ENCODE assay signal across 10 mouse cellular contexts in genomic region chr8:70503062-70503750, GRCm38 (mm10). TPM values are rescaled to one million over a fixed set of nuclear protein-coding genes. Genes with fewer than 3 reads are reported as not detected.
DNase-seq lines count a peak whose midpoint lies in the region; ATAC-seq lines count a peak whose summit lies in the region.
"Had no signal": no experiment of that assay in that cellular context is flagged by ENCODE, and none has a peak within 500 bp of the region (broad histone marks: within the 10 kb centered on the region; RNA-seq: fewer than 3 reads in every experiment).

No protein-coding gene starts in this region.

- no peak overlapping the region for H3K4me2 ChIP-seq in midbrain, embryonic 11.5 days
- H3K4me2 ChIP-seq in stomach, embryonic 14.5 days (replicated peaks; ENCODE audit: low read depth, low read length) = no peak overlapping the region
- H3K4me2 ChIP-seq: lung, embryonic 15.5 days had no signal

- no peaks in the 10 kb centered on the region for H3K9me3 ChIP-seq in erythroblast, embryonic 14.5 days (ENCODE audit: control insufficient read depth, low read length)
- no peaks in the 10 kb centered on the region for H3K9me3 ChIP-seq in midbrain, embryonic 11.5 days (ENCODE audit: control insufficient read depth, low read length)
- H3K9me3 ChIP-seq in stomach, embryonic 14.5 days (ENCODE audit: control insufficient read depth, low read depth, low read length) = no peaks in the 10 kb centered on the region
- H3K9me3 ChIP-seq: lung, embryonic 15.5 days had no signal

- peaks cover 39% of the 10 kb centered on the region for H3K36me3 ChIP-seq in erythroblast, embryonic 14.5 days (ENCODE audit: control insufficient read depth)
- H3K36me3 ChIP-seq in midbrain, embryonic 11.5 days (ENCODE audit: control insufficient read depth, insufficient read depth, low read length) = 0 out of 2 replicates have a peak, but pooled peaks cover 5% of the 10 kb centered on the region
- peaks cover 8% of the 10 kb centered on the region for H3K36me3 ChIP-seq in stomach, embryonic 14.5 days (ENCODE audit: control insufficient read depth, insufficient read depth, low read length)

- H3K9ac ChIP-seq in midbrain, embryonic 11.5 days (ENCODE audit: low read length) = no peak overlapping the region; the same call in 1 of the 2 replicates
- H3K9ac ChIP-seq in stomach, embryonic 14.5 days (replicated peaks; ENCODE audit: low read depth, low read length) = no peak overlapping the region
- H3K9ac ChIP-seq: lung, embryonic 15.5 days had no signal

- 12% methylated on average over 46 of the region's 46 CpGs for WGBS in midbrain, embryonic 11.5 days
- 15% methylated on average over 46 of the region's 46 CpGs for WGBS in stomach, embryonic 14.5 days

- no peak for ATAC-seq in midbrain, embryonic 11.5 days (ENCODE audit: low FRiP score)
- ATAC-seq in stomach, embryonic 14.5 days (ENCODE audit: insufficient number of reproducible peaks, insufficient read depth, low FRiP score, low read depth) = 0 out of 2 replicates have a peak, but pooled peaks have one; percentile 15
- ATAC-seq: Patski had no signal

- H3K4me1 ChIP-seq in erythroblast, embryonic 14.5 days (ENCODE audit: control insufficient read depth) = peaks cover 90% of the 10 kb centered on the region
- H3K4me1 ChIP-seq in midbrain, embryonic 11.5 days (ENCODE audit: control insufficient read depth, insufficient read depth, low read length) = peaks cover 18% of the 10 kb centered on the region
- peaks cover 18% of the 10 kb centered on the region; the same call in 1 of the 2 replicates for H3K4me1 ChIP-seq in stomach, embryonic 14.5 days (ENCODE audit: control insufficient read depth, insufficient read depth, low read length)

- DNase-seq in layer of hippocampus, adult 11-12 months (ENCODE audit: low spot score) = peak; percentile 75
- DNase-seq in layer of hippocampus, adult 9-11 months = no peak
- peak; percentile 69 for DNase-seq in brain, adult 2 months (ENCODE audit: low read depth, low spot score)
- peak; percentile 78 to 85 for DNase-seq in heart, postnatal 14 days
- peak; percentile 66 for DNase-seq in left cerebral cortex, postnatal 4 days
- peak; percentile 98 for DNase-seq in midbrain, embryonic 11.5 days (ENCODE audit: low spot score, missing footprints)

- H3K27me3 ChIP-seq in erythroblast, embryonic 14.5 days (ENCODE audit: control insufficient read depth) = peaks cover 40% of the 10 kb centered on the region
- H3K27me3 ChIP-seq in midbrain, embryonic 11.5 days (ENCODE audit: control insufficient read depth, insufficient read depth, low read length) = peaks cover 55% of the 10 kb centered on the region
- H3K27me3 ChIP-seq in stomach, embryonic 14.5 days (ENCODE audit: control insufficient read depth, insufficient read depth, low read length) = peaks cover 33% of the 10 kb centered on the region
- H3K27me3 ChIP-seq: Patski had no signal

- peak overlapping the region; percentile 51 for H3K4me3 ChIP-seq in erythroblast, embryonic 14.5 days (replicated peaks)
- H3K4me3 ChIP-seq in midbrain, embryonic 11.5 days (ENCODE audit: low read depth, low read length) = no peak overlapping the region
- no peak overlapping the region for H3K4me3 ChIP-seq in stomach, embryonic 14.5 days (ENCODE audit: low read depth, low read length)
- H3K4me3 ChIP-seq: lung, embryonic 15.5 days had no signal

- intact Hi-C loops in heart, postnatal 14 days (cut with DNase I) = loop anchor here (1.0 to 5.0 kb wide), 5 partner anchors 36 to 161 kb away; partner anchors contain the start of gene Crtc1
- intact Hi-C loops in left cerebral cortex, postnatal 4 days (cut with DNase I) = loop anchor here (5.0 kb wide), 2 partner anchors 121 to 171 kb away; no protein-coding TSS in a partner anchor

- H3K27ac ChIP-seq in midbrain, embryonic 11.5 days (ENCODE audit: low read depth, low read length) = no peak overlapping the region
- no peak overlapping the region for H3K27ac ChIP-seq in stomach, embryonic 14.5 days (ENCODE audit: low read length)
- H3K27ac ChIP-seq: lung, embryonic 15.5 days had no signal

RNA-seq across cellular contexts. Expression of gene Rex1bd, which starts 3.3 kb away (rescaled TPM):
- 53.1 and 68.2 TPM in 2 replicates for polyA plus RNA-seq in erythroblast, embryonic 14.5 days (2012)
- total RNA-seq in heart, postnatal 14 days (2021) = 100 to 1,000 TPM; 105 TPM
- 100 to 1,000 TPM; 109 to 116 TPM for total RNA-seq in left cerebral cortex, postnatal 4 days (2021)
- 126 and 129 TPM in 2 replicates for polyA plus RNA-seq in midbrain, embryonic 11.5 days (2014; fragmentation: Nextera tagmentation; extraction: Ambion mirVana)
- polyA plus RNA-seq in stomach, embryonic 14.5 days (2014; fragmentation: Nextera tagmentation; extraction: Ambion mirVana) = 132 and 149 TPM in 2 replicates

RNA-seq across cellular contexts. Expression of gene Uba52, which starts 7.4 kb away (rescaled TPM):
- 107 and 138 TPM in 2 replicates for polyA plus RNA-seq in erythroblast, embryonic 14.5 days (2012)
- total RNA-seq in heart, postnatal 14 days (2021) = 1,000 to 10,000 TPM; 1,458 to 1,541 TPM
- 1,000 to 10,000 TPM; 1,115 to 1,131 TPM for total RNA-seq in left cerebral cortex, postnatal 4 days (2021)
- polyA plus RNA-seq in midbrain, embryonic 11.5 days (2014; fragmentation: Nextera tagmentation; extraction: Ambion mirVana) = 774 and 852 TPM in 2 replicates
- polyA plus RNA-seq in stomach, embryonic 14.5 days (2014; fragmentation: Nextera tagmentation; extraction: Ambion mirVana) = 1,056 and 1,119 TPM in 2 replicates

RNA-seq across cellular contexts. Expression of gene Crlf1, which starts 10.2 kb away (rescaled TPM):
- 0.63 and 1.7 TPM in 2 replicates for polyA plus RNA-seq in erythroblast, embryonic 14.5 days (2012)
- under 1 TPM; 0.22 to 0.29 TPM for total RNA-seq in heart, postnatal 14 days (2021)
- 10 to 100 TPM; 22.3 to 32.3 TPM for total RNA-seq in left cerebral cortex, postnatal 4 days (2021)
- polyA plus RNA-seq in midbrain, embryonic 11.5 days (2014; fragmentation: Nextera tagmentation; extraction: Ambion mirVana) = 0.23 and 0.90 TPM in 2 replicates
- 1.6 and 1.8 TPM in 2 replicates for polyA plus RNA-seq in stomach, embryonic 14.5 days (2014; fragmentation: Nextera tagmentation; extraction: Ambion mirVana)

RNA-seq across cellular contexts. Expression of gene Tmem59l, which starts 16.0 kb away (rescaled TPM):
- polyA plus RNA-seq in erythroblast, embryonic 14.5 days (2012) = not detected in 2 replicates
- total RNA-seq in heart, postnatal 14 days (2021) = not detected
- total RNA-seq in left cerebral cortex, postnatal 4 days (2021) = 10 to 100 TPM; 65.7 to 80.3 TPM
- polyA plus RNA-seq in midbrain, embryonic 11.5 days (2014; fragmentation: Nextera tagmentation; extraction: Ambion mirVana) = 12.3 TPM in 2 replicates
- polyA plus RNA-seq in stomach, embryonic 14.5 days (2014; fragmentation: Nextera tagmentation; extraction: Ambion mirVana) = 4.8 and 6.4 TPM in 2 replicates

RNA-seq across cellular contexts. Expression of gene Fkbp8, which starts 24.3 kb away (rescaled TPM):
- 255 and 264 TPM in 2 replicates for polyA plus RNA-seq in erythroblast, embryonic 14.5 days (2012)
- total RNA-seq in heart, postnatal 14 days (2021) = 100 to 1,000 TPM; 150 to 163 TPM
- total RNA-seq in left cerebral cortex, postnatal 4 days (2021) = 100 to 1,000 TPM; 311 to 344 TPM
- 203 and 215 TPM in 2 replicates for polyA plus RNA-seq in midbrain, embryonic 11.5 days (2014; fragmentation: Nextera tagmentation; extraction: Ambion mirVana)
- polyA plus RNA-seq in stomach, embryonic 14.5 days (2014; fragmentation: Nextera tagmentation; extraction: Ambion mirVana) = 258 and 281 TPM in 2 replicates
